Mouse (Mus musculus) embryo, embryonic 11.5 days (tissue): ENCODE results near the gene Sstr4.

ENCODE experiments used
- DNase-seq: peaks from one replicate; pipeline ENCODE4 v3.0.0-alpha.2; 2012; ENCODE audit warnings: low read depth, low spot score

Sstr4 gene

GRCm38 (mm10) chr2:148429001-148429505 is 33.9 kb downstream of the Sstr4 start:
- DNase-seq, result no peak

- no peak for DNase-seq
Measured at GRCm38 (mm10) chr2:148430941-148431340, 35.8 kb downstream of the Sstr4 start.

- no peak for DNase-seq
Measured at GRCm38 (mm10) chr2:148432346-148432745, 37.2 kb downstream of the Sstr4 start.

GRCm38 (mm10) chr2:148436285-148436684 is 41.1 kb downstream of the Sstr4 start:
- DNase-seq, result no peak

GRCm38 (mm10) chr2:148439691-148440276 is 44.6 kb downstream of the Sstr4 start:
- DNase-seq, result no peak

GRCm38 (mm10) chr2:148441421-148441820 is 46.3 kb downstream of the Sstr4 start:
- DNase-seq, result no peak

- DNase-seq, result no peak
Measured at GRCm38 (mm10) chr2:148442172-148442571, 47.0 kb downstream of the Sstr4 start.

- no peak for DNase-seq
Measured at GRCm38 (mm10) chr2:148442710-148443109, 47.6 kb downstream of the Sstr4 start.

- DNase-seq, result no peak
Measured at GRCm38 (mm10) chr2:148443249-148443958, 48.3 kb downstream of the Sstr4 start, which contains the start of gene Cd93. Cd93 (minus strand) TSS chr2:148443563.

GRCm38 (mm10) chr2:148444472-148444871 is 49.3 kb downstream of the Sstr4 start:
- no peak for DNase-seq

- DNase-seq, result no peak
Measured at GRCm38 (mm10) chr2:148445616-148446015, 50.5 kb downstream of the Sstr4 start.
